Mouse (Mus musculus): Measurements from ENCODE around the gene 1700016D06Rik. TPM values are rescaled to one million over a fixed set of nuclear protein-coding genes. Genes with fewer than 3 reads are reported as not detected.
A peak's percentile ranks its signal among the peaks of the same experiment; 100 is the strongest.

1700016D06Rik gene
- total and polyA plus RNA-seq, 3 experiments, result not detected

DNA sequence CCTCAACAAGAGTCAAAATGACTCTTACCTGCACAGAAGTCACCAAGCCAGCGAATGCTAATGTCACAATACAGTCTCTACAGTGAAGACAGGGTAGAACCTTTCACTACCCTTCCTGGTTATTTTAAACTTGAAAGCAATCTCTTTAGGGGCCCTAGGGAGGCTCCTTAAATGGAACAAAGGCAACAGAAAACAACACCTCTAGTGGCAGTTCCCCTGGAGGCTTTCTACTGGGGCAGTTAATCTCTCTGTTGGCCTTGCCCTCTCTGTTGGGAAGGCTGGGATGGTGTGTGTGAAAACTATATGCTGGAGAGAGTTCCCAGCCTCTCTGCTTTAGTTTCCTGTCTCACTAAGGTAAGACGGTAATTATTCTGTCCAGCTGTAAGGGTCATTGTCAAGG, 60.3 kb downstream of the 1700016D06Rik start (continued):
- no peak for TF ChIP-seq BHLHE40 (IDR thresholded peaks at IDR 0.05; ENCODE audit: borderline replicate concordance, low read depth, low read length)

DNA sequence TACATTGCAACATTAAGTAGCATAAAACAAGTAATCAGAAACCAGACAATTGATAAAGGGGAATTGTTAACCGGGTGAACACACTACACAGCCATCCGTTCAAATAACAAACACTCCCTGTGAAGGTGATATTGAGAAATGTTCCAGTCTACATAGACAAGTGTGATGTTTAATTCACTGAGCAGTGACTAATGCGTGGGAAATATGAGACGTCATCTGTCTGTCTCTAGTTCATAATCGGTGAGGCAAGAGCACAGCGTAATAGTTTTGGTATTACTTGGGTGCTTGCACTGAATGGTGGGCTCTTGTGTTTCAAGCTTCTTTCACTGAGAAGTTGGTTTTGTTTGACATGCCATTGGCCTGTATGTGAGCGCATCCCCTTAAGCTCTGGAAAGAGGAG, 63.3 kb downstream of the 1700016D06Rik start:
- no peak overlapping the region for H3K4me3 ChIP-seq (ENCODE audit: control insufficient read depth in 1 of 2, insufficient read depth in 1 of 2, low read depth in 2 of 2, low read length in 2 of 2)
- peaks cover 26% of the 10 kb centered on the region for H3K79me2 ChIP-seq (ENCODE audit: control insufficient read depth, insufficient read depth, low read length, poor library complexity)
- TF ChIP-seq MXI1 (IDR thresholded peaks at IDR 0.05; ENCODE audit: low read depth, low read length) (no peak), TAL1 (IDR thresholded peaks at IDR 0.05; ENCODE audit: low read length) (no peak), E2F4 (IDR thresholded peaks at IDR 0.05; ENCODE audit: borderline replicate concordance, low read depth, low read length) (no peak), TCF12 (IDR thresholded peaks at IDR 0.05; ENCODE audit: low read depth, low read length) (no peak), SIN3A (IDR thresholded peaks at IDR 0.05; ENCODE audit: low read length) (no peak), MAZ (IDR thresholded peaks at IDR 0.05; ENCODE audit: low read depth, low read length) (no peak), NELFE (IDR thresholded peaks at IDR 0.05; ENCODE audit: low read depth, low read length) (no peak), ELF1 (IDR thresholded peaks at IDR 0.05; ENCODE audit: low read depth, low read length) (no peak), BHLHE40 (IDR thresholded peaks at IDR 0.05; ENCODE audit: borderline replicate concordance, low read depth, low read length) (no peak), CTCF (IDR thresholded peaks at IDR 0.05 in 2 of 3, conservative IDR thresholded peaks at IDR 0.05 in 1 of 3; ENCODE audit: control insufficient read depth in 1 of 3, insufficient read depth in 1 of 3, low read depth in 2 of 3, low read length in 3 of 3, poor library complexity in 1 of 3, severe bottlenecking in 1 of 3) (no peak), MYC (IDR thresholded peaks at IDR 0.05; ENCODE audit: low read depth, low read length) (no peak), POLR2AphosphoS2 (IDR thresholded peaks at IDR 0.05; ENCODE audit: low read length) (no peak)
- H3K4me1 ChIP-seq (ENCODE audit: control insufficient read depth in 1 of 2, insufficient read depth in 2 of 2, low read length in 2 of 2), result peaks cover 0 to 15% of the 10 kb centered on the region in 2 experiments; a peak in 2 of 4 replicates
- no peak overlapping the region for H3K9ac ChIP-seq (ENCODE audit: control insufficient read depth, low read depth, low read length, poor library complexity, severe bottlenecking)
- H3K27me3 ChIP-seq (ENCODE audit: control insufficient read depth in 1 of 2, insufficient read depth in 2 of 2, low read length in 2 of 2), result no peaks in the 10 kb centered on the region
- DNase-seq (ENCODE audit: low read depth, low spot score), result no peak
- peaks cover 0 to 16% of the 10 kb centered on the region in 2 experiments; a peak in 2 of 4 replicates for H3K36me3 ChIP-seq (ENCODE audit: control insufficient read depth in 1 of 2, insufficient read depth in 2 of 2, low read length in 2 of 2)
- H3K9me3 ChIP-seq (replicated peaks; ENCODE audit: insufficient read depth, low read length), result no peaks in the 10 kb centered on the region
- no peak overlapping the region for H3K27ac ChIP-seq (ENCODE audit: control insufficient read depth, low read depth, low read length)

DNA sequence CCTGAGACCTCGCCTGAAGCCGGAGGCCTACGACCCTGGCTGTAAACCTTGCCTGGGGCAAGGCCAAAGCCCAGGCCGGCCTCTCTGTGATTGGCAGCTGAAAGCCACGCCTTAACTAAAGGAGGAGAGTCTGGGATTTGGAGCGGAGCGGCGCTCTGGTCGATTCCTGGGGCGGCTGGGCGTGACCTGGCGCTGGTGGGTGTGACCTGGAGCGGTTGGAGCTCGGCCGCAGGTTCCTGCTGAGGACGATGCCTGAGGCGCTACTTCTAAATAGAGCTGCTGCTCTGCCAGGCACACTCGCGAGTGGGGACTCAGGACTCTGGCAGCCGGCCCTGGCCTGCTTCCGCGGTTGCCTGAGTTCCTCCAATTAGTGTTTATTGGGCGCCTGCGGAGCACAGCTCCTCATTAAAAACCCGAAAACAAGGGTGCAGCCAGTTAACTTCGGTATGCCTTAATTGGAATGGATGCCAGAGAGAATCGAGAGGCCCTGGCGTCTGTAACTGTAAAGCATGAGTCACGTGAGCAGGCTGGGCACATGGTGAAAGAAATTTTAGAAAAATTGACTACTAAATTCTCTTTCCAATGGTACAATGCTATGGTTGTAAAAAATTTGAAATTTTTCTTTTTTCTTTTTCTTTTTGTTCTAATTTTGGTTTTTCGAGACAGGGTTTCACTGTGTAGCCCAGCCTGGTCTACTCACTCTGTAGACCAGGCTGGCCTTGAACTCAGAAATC, 64.4 kb downstream of the 1700016D06Rik start:
- Histone ChIP-seq H3K9ac (ENCODE audit: control insufficient read depth, low read depth, low read length, poor library complexity, severe bottlenecking) (peak overlapping the region; percentile 90), H3K36me3 (ENCODE audit: control insufficient read depth in 1 of 2, insufficient read depth in 2 of 2, low read length in 2 of 2) (peaks cover 0 to 19% of the 10 kb centered on the region in 2 experiments; a peak in 2 of 4 replicates), H3K4me3 (ENCODE audit: control insufficient read depth in 1 of 2, insufficient read depth in 1 of 2, low read depth in 2 of 2, low read length in 2 of 2) (peak overlapping the region; percentile 63 to 65), H3K79me2 (ENCODE audit: control insufficient read depth, insufficient read depth, low read length, poor library complexity) (peaks cover 32% of the 10 kb centered on the region), H3K27me3 (ENCODE audit: control insufficient read depth in 1 of 2, insufficient read depth in 2 of 2, low read length in 2 of 2) (no peaks in the 10 kb centered on the region), H3K9me3 (replicated peaks; ENCODE audit: insufficient read depth, low read length) (no peaks in the 10 kb centered on the region), H3K4me1 (ENCODE audit: control insufficient read depth in 1 of 2, insufficient read depth in 2 of 2, low read length in 2 of 2) (peaks cover 0 to 15% of the 10 kb centered on the region in 2 experiments; a peak in 2 of 4 replicates), H3K27ac (ENCODE audit: control insufficient read depth, low read depth, low read length) (peak overlapping the region; percentile 92)
- DNase-seq (ENCODE audit: low read depth, low spot score), result peak; percentile 97
- 0 out of 2 replicates have a peak, but pooled peaks have one; percentile 83 for TF ChIP-seq CHD1 (IDR thresholded peaks at IDR 0.05; ENCODE audit: low read depth, low read length)
- 0 out of 2 replicates have a peak, but pooled peaks have one; percentile 34 for TF ChIP-seq TBP (IDR thresholded peaks at IDR 0.05; ENCODE audit: low read depth, low read length)
- no peak for TF ChIP-seq SMC3 (IDR thresholded peaks at IDR 0.05; ENCODE audit: low read depth, low read length)
- no peak for TF ChIP-seq NRF1 (IDR thresholded peaks at IDR 0.05; ENCODE audit: insufficient read depth, low read depth, low read length, poor library complexity, severe bottlenecking)
- peak; percentile 85; the same call in 1 of the 2 replicates for TF ChIP-seq POLR2AphosphoS2 (IDR thresholded peaks at IDR 0.05; ENCODE audit: low read length)
- TF ChIP-seq MAX (IDR thresholded peaks at IDR 0.05; ENCODE audit: low read length), result peak; percentile 87
- TF ChIP-seq ZMIZ1 (IDR thresholded peaks at IDR 0.05; ENCODE audit: low read depth, low read length), result peak; percentile 85
- TF ChIP-seq RCOR1 (IDR thresholded peaks at IDR 0.05; ENCODE audit: low read depth, low read length), result no peak
- TF ChIP-seq USF1 (IDR thresholded peaks at IDR 0.05; ENCODE audit: low read depth, low read length), result peak; percentile 95
- no peak for TF ChIP-seq CHD2 (IDR thresholded peaks at IDR 0.05; ENCODE audit: low read length)
- TF ChIP-seq MYC (IDR thresholded peaks at IDR 0.05; ENCODE audit: low read depth, low read length), result peak; percentile 87
- TF ChIP-seq MAFK (IDR thresholded peaks at IDR 0.05; ENCODE audit: borderline replicate concordance, low read depth, low read length), result no peak
- peak; percentile 36 to 84; a peak in 3 of 4 replicates for TF ChIP-seq USF2 (IDR thresholded peaks at IDR 0.05; ENCODE audit: borderline replicate concordance in 1 of 2, insufficient read depth in 1 of 2, low read depth in 1 of 2, low read length in 2 of 2)
- TF ChIP-seq MXI1 (IDR thresholded peaks at IDR 0.05; ENCODE audit: low read depth, low read length), result peak; percentile 66
- TF ChIP-seq HCFC1 (IDR thresholded peaks at IDR 0.05; ENCODE audit: low read depth, low read length), result peak; percentile 20; the same call in 1 of the 2 replicates
- peak; percentile 87; the same call in 1 of the 2 replicates for TF ChIP-seq BHLHE40 (IDR thresholded peaks at IDR 0.05; ENCODE audit: borderline replicate concordance, low read depth, low read length)
- TF ChIP-seq POLR2A (IDR thresholded peaks at IDR 0.05; ENCODE audit: control insufficient read depth in 1 of 2, insufficient read depth in 1 of 2, low read depth in 1 of 2, low read length in 2 of 2, poor library complexity in 1 of 2), result peak; percentile 60 to 89
- peak; percentile 75 for TF ChIP-seq NELFE (IDR thresholded peaks at IDR 0.05; ENCODE audit: low read depth, low read length)
- TF ChIP-seq ETS1 (IDR thresholded peaks at IDR 0.05; ENCODE audit: low read depth, low read length), result 0 out of 2 replicates have a peak, but pooled peaks have one; percentile 7
- TF ChIP-seq EP300 (IDR thresholded peaks at IDR 0.05; ENCODE audit: low read depth in 1 of 2, low read length in 2 of 2), result 0 out of 4 replicates have a peak, but pooled peaks of 1 of the 2 experiments have one; percentile 2

Measured in MEL (cell line).